Mouse (Mus musculus): Measurements from ENCODE around the gene Yy2. TPM values are rescaled to one million over a fixed set of nuclear protein-coding genes. Genes with fewer than 3 reads are reported as not detected.

The Yy2 gene
- 4.4 and 4.9 TPM in 2 replicates for polyA plus RNA-seq (2016; fragmentation: Nextera tagmentation; extraction: Ambion mirVana)

DNA sequence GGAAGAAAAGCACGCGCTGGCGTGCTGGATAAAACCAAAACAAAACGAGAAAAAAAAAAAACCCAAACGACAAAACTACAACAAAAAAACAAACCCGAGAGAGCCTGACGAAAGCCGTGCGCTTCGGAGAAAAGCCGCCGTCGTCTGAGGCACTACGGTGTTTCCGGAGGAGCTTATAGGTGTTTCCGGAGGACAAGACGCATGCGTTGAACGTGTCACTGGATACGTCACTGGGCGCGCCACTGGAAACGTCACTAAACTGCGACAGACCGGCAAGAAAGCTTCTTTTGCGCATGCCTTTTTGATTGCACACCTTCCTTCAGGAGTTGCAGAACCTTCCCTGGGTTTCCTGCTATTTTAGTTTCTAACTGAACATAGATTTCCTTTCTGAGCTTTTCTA lies at the start of gene Yy2:
TSS of gene Yy2 (minus strand) at position 146 of the 400 bp plus-strand sequence.
- H3K27me3 ChIP-seq (ENCODE audit: insufficient read depth, poor library complexity, severe bottlenecking), result no peaks in the 10 kb centered on the region
- no peaks in the 10 kb centered on the region for H3K9me3 ChIP-seq
- no peak for DNase-seq (ENCODE audit: low spot score)
- no peaks in the 10 kb centered on the region for H3K4me1 ChIP-seq
- H3K27ac ChIP-seq, result no peak within 1 kb of the TSS
- H3K4me3 ChIP-seq, result no peak within 1 kb of the TSS
- 79% methylated on average over 26 of the region's 26 CpGs for WGBS
- H3K36me3 ChIP-seq, result peaks cover 9% of the 10 kb centered on the region

- Histone ChIP-seq H3K27me3 (ENCODE audit: insufficient read depth, poor library complexity, severe bottlenecking) (no peaks in the 10 kb centered on the region), H3K36me3 (no peaks in the 10 kb centered on the region), H3K27ac (peak overlapping the region; percentile 70; the same call in 1 of the 2 replicates), H3K9me3 (no peaks in the 10 kb centered on the region), H3K4me3 (peak overlapping the region; percentile 39), H3K4me1 (peaks cover 3% of the 10 kb centered on the region; the same call in 1 of the 2 replicates)
- 20% methylated on average over 32 of the region's 32 CpGs for WGBS
- DNase-seq (ENCODE audit: low spot score), result no peak
Observed at GRCm38 (mm10) chrX:157612894-157613293, 44.1 kb upstream of the Yy2 start.

- no peak overlapping the region for H3K4me3 ChIP-seq
- DNase-seq (ENCODE audit: low spot score), result no peak
- 16% methylated on average over 3 of the region's 3 CpGs for WGBS
Observed at GRCm38 (mm10) chrX:157601450-157601849, 32.7 kb upstream of the Yy2 start.

DNA sequence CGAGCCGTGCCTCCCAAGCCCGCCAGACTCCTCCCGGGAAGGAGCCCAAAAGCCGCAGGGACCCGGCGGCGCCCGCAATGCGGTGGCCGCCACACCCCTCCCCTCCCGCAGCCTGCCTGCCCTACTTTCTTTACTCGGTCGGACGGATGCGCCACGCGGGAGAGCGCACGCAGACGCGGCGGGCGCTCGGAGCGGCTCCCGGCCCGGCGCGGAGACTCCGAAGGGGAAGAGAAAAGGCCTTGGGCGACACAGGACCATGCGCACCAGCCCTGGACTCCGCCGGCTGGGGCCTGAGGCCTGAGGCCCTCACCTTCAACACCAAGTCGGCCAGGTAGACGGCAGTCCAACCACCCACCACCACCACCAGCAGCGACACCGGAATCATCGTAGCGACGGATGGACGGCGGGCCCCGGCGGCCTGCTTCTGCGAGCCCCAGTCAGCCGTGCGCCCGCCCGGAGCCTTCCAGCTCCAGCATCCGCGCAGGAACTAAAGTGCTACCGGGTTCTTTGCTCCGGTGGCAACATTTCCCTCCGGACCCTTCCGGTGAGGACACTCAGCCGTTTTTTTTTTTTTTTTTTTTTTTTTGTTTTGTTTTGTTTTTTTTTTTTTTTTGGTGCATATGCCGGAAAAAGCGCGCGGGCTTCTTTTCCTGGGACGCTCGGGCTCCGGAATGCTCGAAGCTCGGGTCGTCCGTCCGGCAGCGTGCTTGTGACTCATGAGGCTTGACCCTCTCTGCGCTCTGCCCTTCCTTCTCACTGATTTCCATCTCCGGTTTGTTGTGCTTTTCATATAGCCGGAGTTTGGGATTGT lies 29.6 kb upstream of the Yy2 start, which contains the start of gene Mbtps2:
TSS of gene Mbtps2 (minus strand) at position 530 of the 811 bp plus-strand sequence.
- Histone ChIP-seq H3K9me3 (no peaks in the 10 kb centered on the region), H3K4me3 (peak within 1 kb of the TSS; percentile 70), H3K36me3 (no peaks in the 10 kb centered on the region), H3K27ac (peak within 1 kb of the TSS; percentile 92), H3K27me3 (ENCODE audit: insufficient read depth, poor library complexity, severe bottlenecking) (0 out of 2 replicates have a peak, but pooled peaks cover 4% of the 10 kb centered on the region), H3K4me1 (0 out of 2 replicates have a peak, but pooled peaks cover 5% of the 10 kb centered on the region)
- peak; percentile 78 for DNase-seq (ENCODE audit: low spot score)
- WGBS, result 11% methylated on average over 62 of the region's 74 CpGs

More at GRCm38 (mm10) chrX:157601450-157601849, 32.7 kb upstream of the Yy2 start:
- no peak overlapping the region for H3K27ac ChIP-seq
- no peaks in the 10 kb centered on the region for H3K9me3 ChIP-seq
- 0 out of 2 replicates have a peak, but pooled peaks cover 4% of the 10 kb centered on the region for H3K27me3 ChIP-seq (ENCODE audit: insufficient read depth, poor library complexity, severe bottlenecking)
- 0 out of 2 replicates have a peak, but pooled peaks cover 4% of the 10 kb centered on the region for H3K4me1 ChIP-seq
- no peaks in the 10 kb centered on the region for H3K36me3 ChIP-seq

GRCm38 (mm10) chrX:157597585-157598185 lies 28.9 kb upstream of the Yy2 start:
- WGBS, result 16% methylated on average over 17 of the region's 17 CpGs
- H3K27ac ChIP-seq, result peak overlapping the region; percentile 92
- no peak for DNase-seq (ENCODE audit: low spot score)

DNA sequence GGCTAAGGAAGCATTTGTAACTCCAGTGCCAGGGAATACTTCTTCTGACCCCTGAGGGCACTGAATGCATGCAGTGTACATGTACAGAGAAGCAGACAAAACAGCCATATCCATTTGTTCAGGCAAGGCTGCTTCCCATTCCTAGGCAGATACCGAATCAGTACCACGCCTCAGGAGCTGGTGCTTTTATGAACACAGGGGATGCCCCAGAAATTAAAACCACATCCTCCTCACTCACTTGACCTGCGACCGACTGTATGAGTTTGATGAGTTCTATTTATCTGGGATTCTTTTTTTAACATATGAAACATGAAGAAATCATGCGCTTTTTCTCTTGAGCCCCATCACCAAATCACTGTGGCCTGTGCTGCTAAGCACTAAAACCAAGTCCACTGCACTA lies 28.0 kb upstream of the Yy2 start:
- 82% methylated on average over 5 of the region's 5 CpGs for WGBS
- H3K36me3 ChIP-seq, result no peaks in the 10 kb centered on the region
- DNase-seq (ENCODE audit: low spot score), result no peak
- H3K9me3 ChIP-seq, result no peaks in the 10 kb centered on the region
- H3K4me1 ChIP-seq, result 0 out of 2 replicates have a peak, but pooled peaks cover 5% of the 10 kb centered on the region
- peak overlapping the region; percentile 92 for H3K27ac ChIP-seq
- 0 out of 2 replicates have a peak, but pooled peaks cover 4% of the 10 kb centered on the region for H3K27me3 ChIP-seq (ENCODE audit: insufficient read depth, poor library complexity, severe bottlenecking)
- H3K4me3 ChIP-seq, result peak overlapping the region; percentile 70

More at GRCm38 (mm10) chrX:157597585-157598185, 28.9 kb upstream of the Yy2 start:
- Histone ChIP-seq H3K4me3 (peak overlapping the region; percentile 70), H3K27me3 (ENCODE audit: insufficient read depth, poor library complexity, severe bottlenecking) (0 out of 2 replicates have a peak, but pooled peaks cover 4% of the 10 kb centered on the region), H3K9me3 (no peaks in the 10 kb centered on the region), H3K4me1 (0 out of 2 replicates have a peak, but pooled peaks cover 5% of the 10 kb centered on the region), H3K36me3 (no peaks in the 10 kb centered on the region)

- 69% methylated on average over 6 of the region's 6 CpGs for WGBS
- Histone ChIP-seq H3K4me1 (0 out of 2 replicates have a peak, but pooled peaks cover 5% of the 10 kb centered on the region), H3K4me3 (no peak overlapping the region), H3K27ac (no peak overlapping the region), H3K9me3 (no peaks in the 10 kb centered on the region), H3K36me3 (0 out of 2 replicates have a peak, but pooled peaks cover 3% of the 10 kb centered on the region), H3K27me3 (ENCODE audit: insufficient read depth, poor library complexity, severe bottlenecking) (0 out of 2 replicates have a peak, but pooled peaks cover 4% of the 10 kb centered on the region)
- DNase-seq (ENCODE audit: low spot score), result no peak
Observed at GRCm38 (mm10) chrX:157595927-157596326, 27.1 kb upstream of the Yy2 start.

DNA sequence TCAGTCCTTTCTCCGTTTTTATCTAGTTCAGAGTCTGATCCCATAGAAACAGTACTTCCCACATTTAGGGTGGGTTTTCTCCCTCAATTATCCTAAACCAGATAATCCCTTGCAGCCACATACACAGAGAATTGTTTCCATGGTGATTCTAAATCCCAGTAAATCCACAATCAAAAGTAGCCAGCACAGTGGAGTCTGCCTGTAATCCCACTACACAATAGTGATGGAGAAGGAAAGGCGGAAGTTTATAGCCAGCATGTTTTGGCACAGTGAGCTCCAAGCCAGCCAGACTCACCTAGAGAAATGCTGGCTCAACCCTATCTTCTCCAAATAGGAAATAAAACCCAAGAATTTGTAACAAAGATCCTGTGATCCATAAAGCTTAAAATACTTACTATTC lies 25.8 kb upstream of the Yy2 start:
- Histone ChIP-seq H3K27me3 (ENCODE audit: insufficient read depth, poor library complexity, severe bottlenecking) (0 out of 2 replicates have a peak, but pooled peaks cover 4% of the 10 kb centered on the region), H3K4me1 (0 out of 2 replicates have a peak, but pooled peaks cover 5% of the 10 kb centered on the region), H3K27ac (no peak overlapping the region), H3K4me3 (no peak overlapping the region), H3K36me3 (peaks cover 14% of the 10 kb centered on the region; the same call in 1 of the 2 replicates), H3K9me3 (no peaks in the 10 kb centered on the region)
- 72% methylated on average over 2 of the region's 2 CpGs for WGBS
- no peak for DNase-seq (ENCODE audit: low spot score)

DNA sequence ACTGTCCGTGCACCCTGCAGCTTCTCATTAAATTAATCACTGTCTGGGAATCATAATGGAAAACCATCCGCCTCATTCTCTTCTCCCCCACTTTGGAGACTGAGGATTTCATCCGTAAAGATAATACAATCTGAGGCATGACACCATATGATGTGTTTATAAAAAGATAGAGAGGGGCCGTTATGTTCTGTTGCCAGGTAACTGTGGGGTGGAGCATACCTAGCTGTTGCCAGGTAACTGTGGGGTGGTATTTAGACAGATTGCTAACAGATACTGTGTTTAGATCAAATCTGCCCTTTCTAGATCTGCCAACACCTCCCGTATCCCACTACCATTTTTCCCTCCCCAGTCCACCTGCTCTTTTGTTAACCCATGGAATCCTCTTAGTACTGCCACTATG lies 18.2 kb upstream of the Yy2 start:
- WGBS, result 78% methylated on average over 5 of the region's 5 CpGs

DNA sequence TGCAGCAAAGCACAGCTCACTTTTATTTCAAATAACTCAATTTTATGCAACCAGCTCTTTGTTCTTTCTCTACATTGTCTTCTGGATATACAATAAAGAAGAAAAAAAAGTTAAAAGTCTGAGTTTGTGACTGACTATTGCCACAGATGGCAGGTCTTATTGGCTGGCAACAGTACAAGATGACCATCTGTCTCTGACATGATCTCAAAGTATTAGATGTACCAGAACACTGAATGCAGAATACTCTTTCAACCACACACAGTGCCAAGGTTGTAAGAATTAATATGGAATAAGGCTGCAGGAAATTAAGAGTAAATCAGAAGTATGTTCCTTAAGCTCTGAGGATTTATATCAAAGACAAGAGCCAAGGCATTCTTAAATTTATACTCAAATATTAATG lies 17.6 kb upstream of the Yy2 start:
- Histone ChIP-seq H3K27ac (no peak overlapping the region), H3K4me3 (no peak overlapping the region), H3K27me3 (ENCODE audit: insufficient read depth, poor library complexity, severe bottlenecking) (no peaks in the 10 kb centered on the region), H3K9me3 (no peaks in the 10 kb centered on the region), H3K4me1 (no peaks in the 10 kb centered on the region), H3K36me3 (peaks cover 22% of the 10 kb centered on the region)
- no peak for DNase-seq (ENCODE audit: low spot score)

More for the DNA sequence above, 18.2 kb upstream of the Yy2 start:
- Histone ChIP-seq H3K9me3 (no peaks in the 10 kb centered on the region), H3K36me3 (peaks cover 22% of the 10 kb centered on the region), H3K4me1 (no peaks in the 10 kb centered on the region), H3K27ac (no peak overlapping the region), H3K4me3 (no peak overlapping the region), H3K27me3 (ENCODE audit: insufficient read depth, poor library complexity, severe bottlenecking) (no peaks in the 10 kb centered on the region)
- no peak for DNase-seq (ENCODE audit: low spot score)

- H3K36me3 ChIP-seq, result peaks cover 25% of the 10 kb centered on the region
- H3K27me3 ChIP-seq (ENCODE audit: insufficient read depth, poor library complexity, severe bottlenecking), result no peaks in the 10 kb centered on the region
- H3K27ac ChIP-seq, result no peak overlapping the region
- WGBS, result 81% methylated on average over 6 of the region's 6 CpGs
- no peaks in the 10 kb centered on the region for H3K4me1 ChIP-seq
- no peak for DNase-seq (ENCODE audit: low spot score)
- no peaks in the 10 kb centered on the region for H3K9me3 ChIP-seq
- H3K4me3 ChIP-seq, result no peak overlapping the region
Observed at GRCm38 (mm10) chrX:157579108-157579614, 10.4 kb upstream of the Yy2 start.

DNA sequence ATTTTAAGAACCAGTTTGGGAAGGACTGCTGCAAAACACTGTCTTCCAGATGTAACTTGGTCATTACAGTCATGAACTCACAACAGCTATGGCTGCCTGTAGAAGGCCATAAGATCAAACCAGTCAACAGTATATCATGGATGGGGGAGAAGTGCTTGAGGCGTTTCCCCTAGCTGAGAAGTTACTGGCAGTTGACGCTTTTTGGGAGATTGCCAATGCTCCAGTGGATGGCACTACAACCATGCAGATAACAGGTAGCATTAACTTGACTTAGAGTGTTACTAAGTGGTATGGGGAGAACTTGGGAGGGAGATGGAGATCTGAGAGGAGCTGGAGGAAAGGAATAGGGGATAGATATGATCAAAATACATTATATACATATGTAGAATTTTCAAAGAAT lies 5.9 kb upstream of the Yy2 start:
- Histone ChIP-seq H3K4me1 (no peaks in the 10 kb centered on the region), H3K27me3 (ENCODE audit: insufficient read depth, poor library complexity, severe bottlenecking) (no peaks in the 10 kb centered on the region), H3K9me3 (no peaks in the 10 kb centered on the region), H3K4me3 (no peak overlapping the region), H3K27ac (no peak overlapping the region), H3K36me3 (peaks cover 19% of the 10 kb centered on the region)
- DNase-seq (ENCODE audit: low spot score), result no peak
- 71% methylated on average over 2 of the region's 2 CpGs for WGBS
